Mouse (Mus musculus): ENCODE measurements around the gene Olfml2b.

The Olfml2b gene

DNA sequence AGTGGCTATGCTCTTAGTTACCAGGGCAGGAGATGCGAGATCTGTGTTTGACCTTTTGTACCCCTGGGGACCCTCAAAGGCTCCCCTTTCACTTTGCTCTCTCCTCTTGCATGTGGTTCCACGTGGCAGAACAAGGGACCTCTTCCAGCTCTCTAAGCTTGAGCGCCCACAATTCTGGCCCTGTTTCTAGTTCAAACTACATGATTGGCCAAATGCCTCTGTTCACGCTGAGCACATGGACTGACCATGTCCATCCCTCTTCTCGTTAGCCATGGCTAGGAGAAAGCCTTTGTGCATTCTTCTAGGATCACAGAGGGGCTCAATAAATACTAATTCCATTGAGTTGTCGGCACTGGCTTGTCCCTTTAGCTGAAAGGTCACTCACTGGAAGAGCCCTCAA, 51.0 kb downstream of the Olfml2b start:
- no peak for DNase-seq (ENCODE audit: low read depth)

DNA sequence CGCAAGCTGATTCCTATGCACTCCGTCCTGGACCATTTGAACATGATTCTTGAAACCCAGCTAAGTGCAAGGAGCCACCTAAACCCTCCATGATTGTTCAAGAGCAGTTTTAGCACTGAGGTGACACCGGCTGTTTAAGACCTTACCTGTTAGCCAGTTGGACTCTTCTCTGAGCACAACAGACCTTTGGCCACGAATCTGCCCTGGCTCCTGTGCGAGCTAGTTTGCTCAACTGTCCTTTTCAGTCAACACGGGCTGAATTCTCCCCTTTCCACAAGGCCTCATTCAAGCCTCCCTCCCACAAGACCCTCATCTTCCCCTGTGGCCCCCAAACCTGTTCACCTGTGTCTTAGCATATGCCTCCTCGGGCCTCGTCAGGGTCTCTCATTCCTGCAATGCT, 52.7 kb downstream of the Olfml2b start:
- no peak for DNase-seq (ENCODE audit: low read depth)

DNA sequence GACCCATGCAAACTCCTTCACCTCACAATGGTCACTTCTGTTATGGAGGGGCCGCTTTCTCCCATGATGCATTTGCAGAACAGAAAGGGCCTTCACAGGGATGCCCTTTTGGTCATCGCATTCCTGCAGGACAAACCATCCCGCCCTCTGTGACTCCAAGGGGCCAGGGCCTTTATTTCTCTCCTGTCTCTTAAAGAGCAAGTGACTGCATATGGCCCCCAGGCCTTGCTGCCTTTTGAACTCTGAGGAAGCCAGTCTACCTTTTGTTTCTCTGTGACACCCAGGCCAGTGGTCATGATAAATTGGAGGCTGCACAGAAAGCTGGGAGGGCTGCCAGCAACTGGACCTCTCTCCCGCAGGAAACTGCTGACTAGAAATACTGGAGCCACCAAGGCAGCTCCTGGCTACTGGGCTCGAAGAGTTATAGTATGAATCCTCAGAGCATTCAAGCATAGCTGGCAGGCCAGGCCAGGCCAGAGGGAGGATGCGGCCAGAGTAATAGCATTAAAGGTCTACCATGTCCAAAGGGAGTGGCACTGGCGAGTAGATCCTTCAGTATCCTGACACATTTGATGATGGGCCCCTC, 53.5 kb downstream of the Olfml2b start:
- no peak for DNase-seq (ENCODE audit: low read depth)

DNA sequence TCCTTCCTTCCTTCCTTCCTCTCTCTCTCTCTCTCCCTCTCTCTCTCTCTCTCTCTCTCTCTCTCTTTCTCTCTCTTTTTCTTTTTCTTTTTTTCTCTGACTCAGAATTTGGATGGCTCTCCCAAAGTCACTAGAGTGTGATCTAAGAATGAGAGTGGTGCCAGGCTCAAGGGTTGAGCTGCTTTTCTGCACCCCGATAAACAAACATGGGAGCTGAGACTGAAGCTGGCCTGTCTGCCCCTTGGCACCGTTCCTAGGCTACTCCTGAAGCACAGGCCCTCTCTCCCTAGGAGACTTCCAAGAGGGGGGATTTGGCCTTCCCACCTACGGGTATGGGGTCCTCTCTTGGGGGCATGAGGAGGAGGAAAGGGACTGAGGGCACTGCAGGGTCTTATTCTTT, 54.4 kb downstream of the Olfml2b start:
- DNase-seq (ENCODE audit: low read depth): no peak

DNA sequence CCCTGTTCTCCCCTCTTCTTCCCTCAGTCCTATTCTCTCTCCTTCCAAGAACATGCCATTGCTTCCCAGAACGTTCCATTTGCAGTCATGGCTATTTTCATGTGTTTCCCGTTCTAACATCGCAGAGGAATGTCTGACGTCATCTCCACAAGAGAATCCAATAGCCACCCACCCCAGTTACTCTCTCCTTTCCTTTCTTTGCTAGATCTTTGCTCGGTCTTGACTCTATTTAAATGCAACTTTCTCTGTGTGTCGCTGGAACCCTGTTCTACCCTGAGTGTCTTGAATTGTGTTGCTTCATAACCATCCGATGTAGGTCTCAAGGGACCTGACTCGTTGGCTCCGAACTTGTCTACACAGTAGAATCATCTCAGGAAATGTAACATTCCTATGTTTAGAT, 55.2 kb downstream of the Olfml2b start:
- DNase-seq (ENCODE audit: low read depth): no peak

DNA sequence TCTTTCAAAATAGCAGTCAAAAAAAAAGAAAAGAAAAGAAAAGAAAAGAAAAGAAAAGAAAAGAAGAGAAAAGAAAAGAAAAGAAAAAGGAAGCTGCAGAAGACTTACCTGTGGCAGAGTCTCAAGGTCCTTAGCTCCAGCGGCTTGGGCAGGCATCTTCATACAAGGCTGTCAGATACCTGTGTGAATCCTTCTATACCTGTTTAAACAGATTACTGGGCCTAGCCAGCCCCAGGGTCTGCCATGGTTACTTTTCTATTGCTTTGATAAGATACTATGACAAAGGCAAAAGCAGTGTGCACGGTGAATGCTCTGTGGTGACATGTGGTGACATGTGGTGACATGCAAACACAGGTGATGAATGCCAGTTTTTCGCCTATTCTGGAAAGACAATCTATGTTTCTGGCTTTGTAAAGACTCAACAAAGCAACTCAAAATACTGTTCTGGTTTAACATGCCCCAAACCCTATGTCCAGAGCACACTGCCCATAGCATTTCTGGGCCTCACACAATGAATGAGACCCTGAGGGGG, 56.2 kb downstream of the Olfml2b start:
- no peak for DNase-seq (ENCODE audit: low read depth)

DNA sequence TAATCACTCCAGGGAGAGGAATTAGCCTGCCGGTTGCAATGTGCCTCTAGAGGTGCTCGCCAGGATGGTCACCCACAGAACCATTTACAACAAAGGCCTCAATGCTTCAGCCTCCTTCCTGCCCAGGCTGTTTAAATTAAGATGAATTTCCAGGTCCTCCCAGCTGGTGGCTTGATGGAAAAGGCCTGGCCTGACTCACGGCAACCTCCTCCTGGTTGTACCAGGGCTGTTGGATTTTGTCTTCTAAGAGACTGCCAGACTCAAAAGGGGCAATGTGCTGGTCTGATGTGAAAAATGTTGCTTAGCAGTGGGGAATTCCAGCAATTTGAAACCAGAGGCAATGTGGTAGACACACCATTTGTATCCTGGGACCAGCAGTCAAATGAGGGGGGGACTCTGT, 56.8 kb downstream of the Olfml2b start:
- no peak for DNase-seq (ENCODE audit: low read depth)

DNA sequence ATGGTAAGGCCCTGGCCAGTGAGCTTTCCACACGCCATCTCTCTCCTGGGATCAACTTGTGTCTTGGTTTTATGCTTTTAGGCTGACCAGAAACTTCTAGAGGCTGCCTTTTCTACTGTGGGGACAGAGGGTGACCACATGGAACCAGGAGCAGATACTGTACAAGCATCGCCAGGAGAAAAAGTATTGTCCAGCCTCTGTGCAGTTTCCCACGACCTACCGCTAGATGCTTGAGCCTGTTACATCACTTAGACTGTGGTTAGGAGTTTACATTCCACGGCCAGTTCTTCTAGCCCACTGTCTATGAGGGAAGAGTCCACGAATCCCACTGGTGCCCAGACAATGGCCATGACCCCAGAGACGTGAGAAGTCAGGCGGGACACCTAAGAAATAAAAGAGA, 57.2 kb downstream of the Olfml2b start:
- no peak for DNase-seq (ENCODE audit: low read depth)

DNA sequence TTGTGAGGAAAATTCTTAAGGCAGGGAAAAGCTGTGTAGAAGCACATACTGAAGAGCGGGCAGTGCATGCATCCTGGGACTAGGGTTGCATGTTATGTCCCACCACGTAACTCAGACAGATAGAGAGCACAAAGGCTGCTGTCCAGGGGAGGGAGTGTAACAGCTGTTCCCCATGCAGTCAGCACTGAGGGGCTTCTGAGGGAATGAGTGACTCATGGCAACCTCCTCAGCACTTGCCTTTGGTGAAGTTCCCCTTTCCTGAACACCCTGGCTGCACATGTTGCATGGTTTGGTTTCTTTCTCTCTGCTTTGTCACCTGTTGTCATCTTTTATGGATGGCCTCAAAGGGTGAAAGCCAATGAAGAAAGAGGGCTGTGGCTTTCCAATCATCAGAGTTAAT, 57.9 kb downstream of the Olfml2b start:
- no peak for DNase-seq (ENCODE audit: low read depth)

DNA sequence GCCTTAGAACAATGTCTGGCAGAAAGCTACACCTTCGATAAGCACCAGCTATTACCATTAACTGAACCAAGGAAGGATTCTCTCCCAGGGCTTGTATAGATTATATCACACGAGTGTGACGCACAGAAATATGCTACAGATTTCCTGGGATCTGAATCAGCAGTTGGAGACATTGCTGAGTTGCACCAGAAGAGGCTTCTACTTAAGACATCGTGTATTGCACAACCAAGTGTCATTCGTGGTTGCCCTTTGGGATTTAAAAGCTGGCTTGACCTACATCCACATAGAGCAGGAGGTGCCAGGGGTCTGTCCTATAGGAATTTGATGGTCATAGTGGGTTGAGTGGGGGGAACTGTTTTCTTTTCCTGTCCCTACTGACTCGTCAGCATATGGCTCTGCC, 58.6 kb downstream of the Olfml2b start:
- DNase-seq (ENCODE audit: low read depth): no peak

DNA sequence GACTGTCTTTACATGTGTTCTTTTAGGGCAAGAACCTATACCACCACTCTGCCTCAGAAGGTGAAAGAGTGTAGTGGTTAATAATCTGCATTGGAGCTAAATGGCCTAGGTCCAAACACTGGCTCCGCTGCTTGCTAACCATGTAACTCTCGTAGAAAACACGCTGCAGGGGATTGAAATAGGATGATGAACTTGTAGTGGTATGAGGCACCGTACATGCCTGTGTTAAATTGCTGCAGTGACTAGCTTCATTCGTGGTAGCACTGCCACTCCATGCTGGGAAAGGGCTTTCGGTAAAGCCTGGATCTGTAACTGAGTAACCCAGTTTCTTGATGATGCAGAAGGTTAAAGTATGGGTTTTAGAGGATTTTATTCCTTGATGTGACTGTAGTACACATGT, 59.8 kb downstream of the Olfml2b start:
- DNase-seq (ENCODE audit: low read depth): no peak

DNA sequence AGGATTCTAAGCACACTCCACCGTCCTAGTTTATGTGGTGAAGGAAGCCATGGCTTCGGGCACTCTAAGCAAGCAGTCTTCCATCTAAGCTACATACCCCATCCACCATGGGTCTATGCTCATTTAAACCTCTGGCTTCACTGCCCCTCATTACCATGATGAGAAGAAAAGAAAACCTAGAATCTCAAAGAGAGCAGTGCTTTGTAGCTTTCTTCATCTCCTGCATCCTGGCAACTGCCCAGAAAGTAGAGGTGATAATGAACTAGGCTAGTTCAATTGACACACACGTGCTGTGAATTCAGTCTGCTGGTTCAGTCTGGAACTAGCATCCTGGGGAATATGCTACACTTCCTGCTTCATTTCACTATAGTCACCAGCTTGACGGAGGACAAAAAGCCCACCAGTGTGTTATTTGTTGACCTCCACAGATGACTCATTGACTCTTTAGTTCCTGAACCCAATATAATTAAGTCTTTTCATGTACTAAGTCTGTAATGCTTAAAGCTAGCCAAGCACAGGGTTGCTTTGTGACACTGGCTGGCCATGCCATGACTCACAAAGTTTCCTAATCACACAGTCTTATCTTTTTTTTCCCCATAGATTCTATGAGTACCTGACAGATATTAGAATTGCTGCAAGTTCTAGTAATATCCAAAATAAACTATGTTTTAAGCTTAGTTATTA, 60.7 kb downstream of the Olfml2b start:
- DNase-seq (ENCODE audit: low read depth): no peak

DNA sequence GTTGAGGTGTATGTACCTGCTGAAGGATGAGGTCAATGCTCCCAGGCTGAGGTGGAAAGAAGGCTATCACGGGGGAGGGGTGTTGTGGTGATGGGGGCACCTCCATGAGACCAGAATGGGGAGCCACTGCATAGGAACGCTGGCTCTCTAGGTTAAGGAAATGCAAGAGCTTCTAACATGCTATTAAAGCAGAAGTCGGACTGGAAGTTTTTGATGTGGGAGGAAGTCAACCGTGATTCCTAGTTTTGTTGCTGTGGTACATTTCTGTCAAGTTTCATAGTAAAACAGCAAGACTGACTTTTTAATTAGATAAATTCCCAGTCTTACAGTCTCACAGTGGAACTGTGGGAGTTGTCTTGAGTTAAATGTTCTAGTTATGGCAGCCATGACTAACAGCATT, 61.7 kb downstream of the Olfml2b start:
- no peak for DNase-seq (ENCODE audit: low read depth)

DNA sequence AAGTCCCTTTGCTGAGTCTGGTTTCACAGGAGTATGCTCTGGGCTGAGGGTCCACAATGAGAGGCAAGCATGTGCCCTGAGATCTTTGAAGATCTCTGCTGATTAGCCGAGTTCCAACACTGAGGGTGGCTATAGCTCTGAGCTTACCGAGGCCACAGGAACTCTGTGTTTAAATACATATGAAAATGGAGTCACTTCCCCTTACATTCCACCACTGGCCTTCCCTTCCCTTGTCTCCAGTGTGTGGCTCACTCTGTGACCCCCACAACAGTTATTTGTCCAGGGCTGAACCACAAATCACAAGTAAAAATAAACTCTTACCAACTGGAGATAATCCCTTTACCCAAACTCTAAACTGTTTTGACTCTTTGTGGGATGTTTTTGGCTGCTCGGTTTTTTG, 64.7 kb downstream of the Olfml2b start:
- DNase-seq (ENCODE audit: low read depth): peak; percentile 9

DNA sequence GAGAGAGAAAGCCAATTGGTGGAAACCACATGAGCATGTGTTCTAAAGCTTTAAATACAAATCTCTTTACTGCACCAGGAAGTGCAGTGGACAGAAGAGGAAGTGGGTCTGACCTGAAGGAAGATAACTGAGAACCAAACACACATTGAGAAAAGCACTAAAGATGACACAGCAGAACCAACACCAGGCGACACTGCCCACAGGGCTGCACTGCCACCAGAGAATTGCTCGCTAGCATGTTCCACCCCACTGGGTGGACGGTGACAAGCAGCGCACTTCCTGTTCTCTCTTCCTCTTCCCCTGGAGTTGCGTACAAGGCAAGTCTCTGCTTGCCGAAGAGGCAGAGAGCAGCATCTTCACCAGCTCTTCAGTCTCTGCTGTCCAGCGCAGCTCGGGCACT, 65.1 kb downstream of the Olfml2b start:
- peak; percentile 27 for DNase-seq (ENCODE audit: low read depth)

DNA sequence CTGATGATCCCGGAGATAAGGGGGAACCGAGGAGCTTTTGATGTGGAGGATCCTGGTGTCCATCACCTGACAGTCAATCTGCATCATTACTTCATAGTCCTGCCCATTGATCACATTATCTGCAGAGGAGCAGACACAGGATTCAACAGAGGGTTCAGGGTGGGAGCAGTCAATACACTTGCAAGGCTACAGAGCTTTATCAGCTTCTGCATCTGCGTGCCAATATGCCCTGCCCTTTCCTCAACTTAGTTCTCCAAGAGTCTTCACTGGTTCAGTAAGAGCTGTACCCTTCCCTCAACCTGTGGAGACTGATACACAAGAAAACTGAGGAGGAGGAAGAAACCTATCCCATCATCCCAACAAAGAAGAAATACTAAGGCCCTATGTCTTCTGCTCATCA, 65.6 kb downstream of the Olfml2b start:
- DNase-seq (ENCODE audit: low read depth): no peak

DNA sequence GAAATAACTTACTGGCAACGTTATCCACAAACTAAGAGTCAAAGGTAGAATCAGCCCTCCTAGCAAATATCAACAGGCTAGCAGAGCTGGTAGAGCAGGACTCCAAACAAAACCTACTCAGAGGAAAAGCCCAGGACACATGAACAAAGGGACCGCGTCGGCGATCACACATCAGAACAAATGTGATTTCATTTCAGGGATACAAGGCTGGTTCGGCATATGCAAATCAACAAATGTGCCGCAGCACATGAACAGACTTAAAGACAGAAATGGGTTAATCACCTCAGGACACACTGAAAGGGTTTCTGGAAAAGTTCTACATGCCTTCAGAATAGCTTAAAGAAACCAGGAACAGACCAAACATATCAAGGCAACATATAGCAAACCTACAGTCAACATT, 67.4 kb downstream of the Olfml2b start:
- no peak for DNase-seq (ENCODE audit: low read depth)

DNA sequence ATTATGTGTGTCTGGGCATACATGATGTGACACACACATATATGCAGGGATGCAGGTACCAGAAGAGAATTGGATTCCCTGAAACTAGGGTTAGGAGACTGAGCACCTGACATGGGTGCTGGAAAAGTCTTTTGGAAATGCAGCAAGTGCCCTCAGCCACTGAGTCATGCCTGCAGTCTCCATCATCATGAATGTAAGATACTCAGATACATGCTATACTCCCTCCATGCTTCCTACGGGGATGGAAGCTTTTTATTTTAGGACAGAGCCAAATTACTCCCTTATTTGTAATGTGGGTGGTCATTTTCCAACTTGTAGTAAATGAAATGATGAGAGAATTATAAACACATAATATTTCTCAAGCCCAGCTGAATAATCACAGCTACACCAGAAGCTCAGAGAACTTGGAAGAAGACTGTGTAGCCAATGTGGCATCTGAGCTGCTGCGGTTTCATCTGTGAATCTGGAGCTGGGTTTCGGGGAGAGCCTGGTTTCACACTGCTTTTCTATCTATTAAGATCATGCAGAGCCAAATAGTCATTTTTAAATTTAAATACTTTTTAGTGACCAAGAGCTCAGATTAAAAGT, 73.0 kb downstream of the Olfml2b start:
- no peak for DNase-seq (ENCODE audit: low read depth)

DNA sequence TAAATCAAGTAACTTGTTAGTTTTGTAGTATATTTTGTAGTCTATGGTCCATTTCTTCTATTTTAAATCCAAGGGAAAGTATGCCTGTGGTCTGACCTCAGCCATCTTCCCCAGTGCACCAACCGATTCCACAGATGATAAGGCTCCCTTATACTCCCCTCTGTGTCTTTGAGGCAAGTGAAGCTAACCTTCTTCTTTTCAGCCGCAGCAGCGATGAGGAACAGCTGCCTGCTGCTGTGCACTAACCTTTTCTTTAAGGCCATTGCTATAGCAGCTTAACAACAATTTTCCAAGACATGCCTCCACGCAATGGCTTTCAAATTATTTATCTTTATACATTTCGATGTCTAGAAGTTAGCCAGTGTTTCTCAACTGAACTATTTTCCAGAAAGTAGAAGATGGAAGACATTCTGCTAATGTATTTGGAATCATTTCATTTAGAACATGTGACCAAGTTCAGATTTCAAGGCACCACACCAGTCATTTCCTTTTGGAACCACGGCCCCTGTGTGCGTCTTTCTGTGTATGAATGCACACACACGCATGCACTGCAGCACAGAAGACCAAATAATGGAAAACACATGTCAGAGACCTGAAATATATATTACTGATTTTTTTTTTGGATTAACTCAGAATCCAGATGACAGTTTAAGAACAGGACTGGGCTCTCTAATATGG, 73.9 kb downstream of the Olfml2b start:
- no peak for DNase-seq (ENCODE audit: low read depth)

DNA sequence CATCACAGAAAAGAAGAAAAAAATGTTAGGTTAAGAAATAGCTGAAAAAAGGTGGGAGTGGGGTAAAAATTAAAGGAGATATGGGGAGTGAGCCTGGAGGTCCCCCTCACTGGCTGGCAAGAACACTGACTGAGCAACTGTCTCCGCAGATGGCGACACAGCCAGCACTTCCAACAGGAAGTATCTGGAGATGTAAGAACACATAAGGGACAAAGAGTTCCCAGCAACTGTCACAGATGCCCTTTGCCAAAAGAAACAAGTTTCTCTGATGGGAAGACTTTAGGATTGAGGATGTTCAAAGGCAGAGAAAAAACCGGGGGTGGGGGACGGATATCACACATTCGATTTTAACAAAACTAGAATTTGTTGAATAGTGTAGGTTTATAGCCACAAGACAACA, 77.2 kb downstream of the Olfml2b start:
- DNase-seq (ENCODE audit: low read depth): no peak

DNA sequence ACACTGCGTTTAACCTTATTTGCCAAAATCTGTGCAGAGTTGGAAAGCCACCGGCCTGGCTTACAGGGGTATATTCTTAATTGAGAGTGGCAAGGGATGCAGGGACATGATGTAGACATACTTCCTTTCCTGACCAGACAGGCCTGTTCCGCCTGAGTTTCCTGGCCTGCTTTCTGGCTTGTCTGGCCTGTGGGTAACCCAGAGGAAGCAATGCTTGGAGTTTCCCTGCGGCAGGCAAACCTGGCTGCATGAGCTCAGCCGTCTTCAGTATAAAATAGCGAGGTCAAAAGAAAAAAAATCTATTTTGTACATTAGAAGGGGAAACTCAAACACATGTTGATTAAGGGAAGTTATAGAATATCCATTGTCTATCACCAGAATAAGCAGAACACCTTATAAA, 84.2 kb downstream of the Olfml2b start:
- no peak for DNase-seq (ENCODE audit: low read depth)

DNA sequence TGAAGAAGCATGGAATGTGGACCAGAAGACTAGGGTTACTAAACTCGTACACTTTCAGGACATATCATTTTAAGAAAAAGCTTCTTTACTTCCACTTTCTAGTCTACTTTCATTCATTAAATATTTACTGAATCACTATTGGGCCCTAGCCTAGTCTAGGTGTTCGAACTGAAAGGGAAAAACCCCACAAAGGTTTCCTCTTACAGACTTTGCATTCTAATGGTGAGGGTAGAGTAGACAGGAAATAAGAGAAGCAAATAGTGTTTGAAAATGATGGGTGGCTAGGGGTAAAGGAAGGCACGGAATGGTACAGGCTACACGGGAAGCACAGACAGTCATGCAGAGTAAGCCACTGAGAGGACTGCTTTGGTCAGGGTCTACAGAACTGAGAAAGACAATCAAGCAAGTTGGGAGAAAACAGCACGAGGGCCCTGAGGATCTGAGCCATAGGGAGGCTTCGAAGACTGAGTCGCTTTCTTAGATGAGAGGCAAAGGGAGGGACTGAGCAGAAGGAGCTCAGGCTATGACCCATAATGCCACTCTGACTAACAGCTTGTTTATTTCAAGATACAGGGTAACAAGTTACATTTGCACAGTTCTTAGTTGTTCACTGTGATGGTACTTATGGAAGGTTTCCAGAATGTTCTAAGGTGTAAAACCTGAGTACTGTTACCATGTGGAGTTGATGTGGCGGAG, 85.1 kb downstream of the Olfml2b start:
- DNase-seq (ENCODE audit: low read depth): peak; percentile 4
